Mouse (Mus musculus) stomach, postnatal 0 days (tissue): ENCODE data around the gene Apbb2. TPM values are rescaled to one million over a fixed set of nuclear protein-coding genes. Genes with fewer than 3 reads are reported as not detected.

Experiments used
- ATAC-seq: fragments of 200-750 bp; cut with Nextera tagmentation; 2 replicates; pipeline ENCODE4 v1.8.0; 2017; ENCODE audit not compliant: low FRiP score, low TSS enrichment
- DNase-seq: peaks from one replicate; pipeline ENCODE4 v3.0.0-alpha.2; 2016; ENCODE audit warnings: low spot score
- H3K27ac ChIP-seq: fragments of 300-500 bp; sonication (generic); replicated peaks from 2 replicates; pipeline ENCODE4 v1.5.1; 2014; ENCODE audit warnings: mild to moderate bottlenecking, control low read depth
- H3K27me3 ChIP-seq: fragments of 300-500 bp; sonication (generic); 2 replicates; pipeline ENCODE4 v1.6.1; 2014; ENCODE audit warnings: low read length; ENCODE audit not compliant: control insufficient read depth, insufficient read depth
- H3K36me3 ChIP-seq: fragments of 300-500 bp; sonication (generic); 2 replicates; pipeline ENCODE4 v1.6.1; 2014; ENCODE audit warnings: low read length, mixed read lengths; ENCODE audit not compliant: control insufficient read depth, insufficient read depth
- H3K4me1 ChIP-seq: fragments of 300-500 bp; sonication (generic); replicated peaks from 2 replicates; pipeline ENCODE4 v1.6.1; 2014; ENCODE audit warnings: antibody characterized with exemption; ENCODE audit not compliant: control insufficient read depth, insufficient read depth
- H3K4me2 ChIP-seq: fragments of 300-500 bp; sonication (generic); replicated peaks from 2 replicates; pipeline ENCODE4 v1.6.1; 2014; ENCODE audit warnings: low read depth, mild to moderate bottlenecking, control low read depth, moderate library complexity
- H3K4me3 ChIP-seq: fragments of 300-500 bp; sonication (generic); 2 replicates; pipeline ENCODE4 v1.5.1; 2014; ENCODE audit warnings: low read depth, low read length, control low read depth
- H3K9ac ChIP-seq: fragments of 300-500 bp; sonication (generic); 2 replicates; pipeline ENCODE4 v1.6.1; 2014; ENCODE audit warnings: mild to moderate bottlenecking, low read length, control low read depth, mixed read lengths
- H3K9me3 ChIP-seq: fragments of 300-500 bp; sonication (generic); 2 replicates; pipeline ENCODE4 v1.6.1; 2016; ENCODE audit warnings: low read length; ENCODE audit not compliant: control insufficient read depth
- CTCF ChIP-seq: IDR thresholded peaks from 2 replicates; pipeline ENCODE4 v1.5.1; 2016; ENCODE audit warnings: antibody characterized with exemption, low read depth, mild to moderate bottlenecking, moderate library complexity
- EP300 ChIP-seq: optimal IDR thresholded peaks from 2 replicates; pipeline ENCODE3; 2016; ENCODE audit warnings: antibody characterized with exemption
- whole genome bisulfite sequencing: fragments of 180-500 bp; shearing (Covaris S2); extraction: QIAGEN DNeasy Blood & Tissue Kit; methylation state at CpG from one replicate; pipeline ENCODE4 v1.1.7; 2014; 5-methylcytosine and 5-hydroxymethylcytosine counted together
- polyA plus RNA-seq: library from polyadenylated mRNA; unstranded; fragments of >200 nt; fragmentation: Nextera tagmentation; extraction: Ambion mirVana; gene quantifications from 2 replicates; pipeline ENCODE4 v1.2.1, GENCODE M21; 2015

The Apbb2 gene
- polyA plus RNA-seq, 1 experiment from 2014 or later: 18.3 TPM

DNA sequence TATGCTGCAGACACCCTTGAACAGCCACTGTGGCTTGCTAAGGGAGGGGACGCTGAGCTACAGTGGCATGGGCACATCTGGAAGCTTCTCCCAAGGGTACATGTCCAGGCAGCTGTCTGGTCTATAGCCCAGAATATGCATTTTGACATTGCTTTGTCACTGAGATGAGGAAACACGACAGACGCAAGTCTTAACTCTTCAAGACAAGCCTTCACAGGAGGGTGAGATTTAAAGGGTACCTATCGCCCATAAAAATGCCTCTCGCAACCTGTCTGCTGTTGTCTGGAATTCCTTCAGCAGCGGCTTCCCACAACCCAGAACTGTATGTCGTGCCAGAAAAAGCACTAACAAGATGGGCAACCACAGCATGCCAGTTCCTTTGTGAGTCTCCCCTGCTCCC lies 60.5 kb downstream of the Apbb2 start:
- no peak for ATAC-seq

GRCm38 (mm10) chr5:66553933-66554332 lies 64.7 kb downstream of the Apbb2 start:
- DNase-seq: no peak
- Histone ChIP-seq H3K4me1 (peaks cover 5% of the 10 kb centered on the region; the same call in 1 of the 2 replicates), H3K4me3 (no peak overlapping the region), H3K27me3 (no peaks in the 10 kb centered on the region), H3K9me3 (no peaks in the 10 kb centered on the region), H3K4me2 (no peak overlapping the region), H3K36me3 (no peaks in the 10 kb centered on the region), H3K27ac (no peak overlapping the region), H3K9ac (no peak overlapping the region)
- ATAC-seq: no peak
- TF ChIP-seq CTCF (no peak), EP300 (no peak)

More for the DNA sequence above, 60.5 kb downstream of the Apbb2 start:
- H3K36me3 ChIP-seq: no peaks in the 10 kb centered on the region
- 87% methylated on average over 7 of the region's 7 CpGs for WGBS
- no peak overlapping the region for H3K4me3 ChIP-seq
- H3K9me3 ChIP-seq: no peaks in the 10 kb centered on the region
- H3K9ac ChIP-seq: no peak overlapping the region
- no peak for DNase-seq
- TF ChIP-seq CTCF (no peak), EP300 (no peak)
- peaks cover 7% of the 10 kb centered on the region for H3K4me1 ChIP-seq
- H3K27ac ChIP-seq: no peak overlapping the region
- H3K4me2 ChIP-seq: no peak overlapping the region
- H3K27me3 ChIP-seq: no peaks in the 10 kb centered on the region

- no peak overlapping the region for H3K9ac ChIP-seq
- peaks cover 5% of the 10 kb centered on the region; the same call in 1 of the 2 replicates for H3K4me1 ChIP-seq
- H3K9me3 ChIP-seq: peaks cover 3% of the 10 kb centered on the region; the same call in 1 of the 2 replicates
- 71% methylated on average over 9 of the region's 9 CpGs for WGBS
- H3K4me2 ChIP-seq: no peak overlapping the region
- no peaks in the 10 kb centered on the region for H3K36me3 ChIP-seq
- H3K27me3 ChIP-seq: no peaks in the 10 kb centered on the region
- no peak for TF ChIP-seq CTCF
- no peak for TF ChIP-seq EP300
- no peak overlapping the region for H3K4me3 ChIP-seq
- no peak for ATAC-seq
- no peak overlapping the region for H3K27ac ChIP-seq
- DNase-seq: no peak
Measured at GRCm38 (mm10) chr5:66552246-66552645, 66.3 kb downstream of the Apbb2 start.

DNA sequence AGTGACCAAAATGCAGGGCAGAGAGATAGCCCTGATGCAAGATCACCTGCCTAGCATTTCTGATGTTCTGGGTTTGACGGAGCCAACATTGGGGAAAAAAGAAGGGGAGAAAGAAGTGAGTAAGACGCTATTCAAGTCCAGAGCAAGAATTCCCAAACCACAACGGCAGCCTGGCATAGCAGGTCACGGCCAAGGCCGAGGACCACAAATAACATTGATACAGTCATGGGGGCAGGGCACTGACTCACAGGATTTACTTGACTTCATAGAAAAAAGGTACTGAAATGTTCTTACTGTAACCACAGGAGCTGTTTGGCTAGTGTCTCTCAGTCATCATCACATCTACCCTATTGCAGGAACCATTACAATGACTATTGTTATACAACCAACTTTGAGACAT lies 68.3 kb downstream of the Apbb2 start:
- ATAC-seq (no peak), DNase-seq (no peak)
- Histone ChIP-seq H3K4me2 (no peak overlapping the region), H3K27me3 (no peaks in the 10 kb centered on the region), H3K9me3 (peaks cover 3% of the 10 kb centered on the region; the same call in 1 of the 2 replicates), H3K4me3 (no peak overlapping the region), H3K9ac (no peak overlapping the region), H3K36me3 (no peaks in the 10 kb centered on the region), H3K27ac (no peak overlapping the region), H3K4me1 (peaks cover 5% of the 10 kb centered on the region; the same call in 1 of the 2 replicates)
- 86% methylated on average over 5 of the region's 5 CpGs for WGBS
- TF ChIP-seq CTCF (no peak), EP300 (no peak)

- peaks cover 3% of the 10 kb centered on the region; the same call in 1 of the 2 replicates for H3K9me3 ChIP-seq
- no peak overlapping the region for H3K9ac ChIP-seq
- H3K4me2 ChIP-seq: no peak overlapping the region
- H3K27ac ChIP-seq: no peak overlapping the region
- H3K27me3 ChIP-seq: no peaks in the 10 kb centered on the region
- no peak overlapping the region for H3K4me3 ChIP-seq
- H3K4me1 ChIP-seq: peaks cover 5% of the 10 kb centered on the region; the same call in 1 of the 2 replicates
- DNase-seq: no peak
- no peak for ATAC-seq
- 44% methylated on average over 1 of the region's 1 CpGs for WGBS
- H3K36me3 ChIP-seq: no peaks in the 10 kb centered on the region
- TF ChIP-seq EP300 (no peak), CTCF (no peak)
Measured at GRCm38 (mm10) chr5:66549691-66550090, 68.9 kb downstream of the Apbb2 start.

- H3K27me3 ChIP-seq: no peaks in the 10 kb centered on the region
- H3K27ac ChIP-seq: no peak overlapping the region; the same call in 1 of the 2 replicates
- H3K4me3 ChIP-seq: no peak overlapping the region
- H3K4me1 ChIP-seq: no peaks in the 10 kb centered on the region
- H3K9ac ChIP-seq: no peak overlapping the region
- DNase-seq: no peak
- H3K9me3 ChIP-seq: peaks cover 3% of the 10 kb centered on the region; the same call in 1 of the 2 replicates
- WGBS: 52% methylated on average over 12 of the region's 12 CpGs
- no peak overlapping the region for H3K4me2 ChIP-seq
- no peak for ATAC-seq
- no peaks in the 10 kb centered on the region for H3K36me3 ChIP-seq
- TF ChIP-seq EP300: no peak
- TF ChIP-seq CTCF: no peak
Measured at GRCm38 (mm10) chr5:66546969-66547511, 71.5 kb downstream of the Apbb2 start.
